Mouse (Mus musculus): ENCODE measurements around the gene Fam172a.

DNA sequence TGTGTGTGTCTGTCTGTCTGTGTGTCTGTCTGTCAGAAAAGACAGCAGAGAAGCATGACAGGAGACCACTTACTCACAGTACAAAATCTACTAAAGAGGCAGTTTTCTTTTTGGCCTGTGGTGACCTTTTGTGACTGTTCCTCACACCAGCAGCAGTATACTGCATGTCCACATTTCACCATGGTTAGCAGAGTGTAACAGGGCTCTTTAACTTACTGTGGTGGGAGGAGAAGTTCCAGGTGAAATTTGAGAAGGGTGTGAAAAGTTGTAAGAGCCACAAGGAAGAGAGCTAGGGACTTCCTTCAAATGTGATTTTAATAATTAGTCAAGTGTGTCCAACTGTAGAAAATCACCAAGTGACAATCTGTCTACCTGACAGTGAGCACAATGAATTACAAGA, 199.0 kb downstream of the Fam172a start:
- TF ChIP-seq EP300 (IDR thresholded peaks at IDR 0.05; ENCODE audit: insufficient read depth, low read depth, low read length) (no peak), CTCF (IDR thresholded peaks at IDR 0.05) (no peak), POLR2A (IDR thresholded peaks at IDR 0.05; ENCODE audit: insufficient read depth, low read depth, low read length) (no peak)

Data from heart, adult 2 months (tissue).